Mouse (Mus musculus): ENCODE data around the gene Iqcg.

DNA sequence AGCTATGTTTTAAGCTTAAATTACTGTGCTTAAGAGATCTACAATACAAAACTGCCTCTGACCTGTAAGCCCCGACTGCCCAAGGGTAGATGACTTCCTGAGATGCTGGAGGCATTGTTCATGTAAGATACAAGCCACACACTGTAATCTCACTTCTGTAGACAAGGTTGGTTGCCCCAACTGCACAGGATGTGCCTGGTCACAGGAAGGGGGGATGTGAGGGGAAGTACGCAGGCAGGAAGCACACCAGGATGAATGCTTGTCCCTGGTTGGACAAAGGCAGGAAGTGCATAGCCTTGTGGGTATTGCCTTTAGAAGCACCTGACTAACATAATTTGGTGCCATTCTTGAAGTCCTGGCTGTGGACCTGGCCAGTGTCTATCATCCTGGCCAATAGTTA, 12.8 kb downstream of the Iqcg start:
- no peak for TF ChIP-seq GATA1 (IDR thresholded peaks at IDR 0.05; ENCODE audit: borderline replicate concordance, low read length)
- TF ChIP-seq FLI1 (IDR thresholded peaks at IDR 0.05; ENCODE audit: low read length) = no peak

Data from megakaryocyte, embryonic 14.5 days (primary cell).